Mouse (Mus musculus): Measurements from ENCODE around the gene Luc7l3. TPM values are rescaled to one million over a fixed set of nuclear protein-coding genes. Genes with fewer than 3 reads are reported as not detected.
A peak's percentile ranks its signal among the peaks of the same experiment; 100 is the strongest.

Luc7l3 gene
- polyA plus RNA-seq, 1 experiment from 2014 or later, result 167 TPM

DNA sequence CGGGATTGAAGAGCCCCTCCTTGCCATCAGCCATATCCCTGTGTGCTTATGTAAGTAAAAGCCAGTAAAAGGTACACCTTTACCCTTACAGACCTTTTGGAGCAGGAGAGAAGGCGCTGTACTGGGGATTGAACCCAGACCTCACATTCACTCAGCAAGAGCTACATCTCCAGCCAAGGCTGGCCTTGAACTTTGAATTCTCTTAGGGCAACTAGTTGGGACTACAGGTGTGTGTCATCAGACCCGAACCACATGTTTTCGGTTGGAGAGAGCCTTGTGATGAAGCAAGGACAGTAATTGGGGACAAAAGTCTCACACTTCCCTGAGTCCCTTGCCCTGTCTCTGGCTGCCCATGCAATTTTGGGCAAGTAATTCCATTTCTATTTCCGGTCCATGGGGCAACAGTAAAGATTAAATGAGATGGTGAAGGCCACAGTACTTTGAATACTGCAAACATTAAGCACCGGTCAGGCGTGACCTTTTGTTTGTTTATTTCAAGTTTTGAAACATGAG is 25.3 kb upstream of the Luc7l3 start:
- H3K27me3 ChIP-seq, result peaks cover 8% of the 10 kb centered on the region; the same call in 1 of the 2 replicates
- no peak overlapping the region for H3K27ac ChIP-seq
- no peaks in the 10 kb centered on the region for H3K9me3 ChIP-seq
- 89% methylated on average over 7 of the region's 7 CpGs for WGBS
- H3K36me3 ChIP-seq, result no peaks in the 10 kb centered on the region
- no peak overlapping the region for H3K9ac ChIP-seq
- H3K4me3 ChIP-seq, result no peak overlapping the region
- no peak for ATAC-seq (ENCODE audit: low FRiP score)
- peaks cover 29% of the 10 kb centered on the region for H3K4me1 ChIP-seq (replicated peaks)
- H3K4me2 ChIP-seq, result no peak overlapping the region

DNA sequence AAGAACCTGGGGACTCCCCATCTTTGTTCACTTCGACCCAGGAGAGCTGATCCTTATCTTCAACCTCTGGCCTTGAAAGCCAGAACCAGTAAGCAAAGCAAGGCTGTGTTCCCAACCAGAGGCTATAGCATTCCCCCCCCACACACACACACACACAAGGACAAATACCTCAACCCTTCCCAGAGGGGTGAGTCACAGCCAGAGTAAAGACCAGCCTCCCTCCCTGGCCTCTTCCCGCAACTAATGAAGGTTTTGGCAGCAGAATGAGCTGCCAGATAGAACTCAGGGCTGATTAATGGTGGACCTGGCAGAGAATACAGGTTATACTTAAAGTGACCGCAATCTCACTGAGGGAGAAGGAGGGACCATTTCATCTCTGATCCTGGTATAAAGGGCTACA is 24.8 kb upstream of the Luc7l3 start:
- no peak for ATAC-seq (ENCODE audit: low FRiP score)
- no peak overlapping the region for H3K9ac ChIP-seq
- WGBS, result 63% methylated on average over 3 of the region's 3 CpGs
- no peak overlapping the region for H3K4me2 ChIP-seq
- no peaks in the 10 kb centered on the region for H3K9me3 ChIP-seq
- no peak overlapping the region for H3K27ac ChIP-seq
- H3K4me3 ChIP-seq, result no peak overlapping the region
- H3K27me3 ChIP-seq, result peaks cover 8% of the 10 kb centered on the region; the same call in 1 of the 2 replicates
- H3K4me1 ChIP-seq (replicated peaks), result peaks cover 34% of the 10 kb centered on the region
- no peaks in the 10 kb centered on the region for H3K36me3 ChIP-seq

DNA sequence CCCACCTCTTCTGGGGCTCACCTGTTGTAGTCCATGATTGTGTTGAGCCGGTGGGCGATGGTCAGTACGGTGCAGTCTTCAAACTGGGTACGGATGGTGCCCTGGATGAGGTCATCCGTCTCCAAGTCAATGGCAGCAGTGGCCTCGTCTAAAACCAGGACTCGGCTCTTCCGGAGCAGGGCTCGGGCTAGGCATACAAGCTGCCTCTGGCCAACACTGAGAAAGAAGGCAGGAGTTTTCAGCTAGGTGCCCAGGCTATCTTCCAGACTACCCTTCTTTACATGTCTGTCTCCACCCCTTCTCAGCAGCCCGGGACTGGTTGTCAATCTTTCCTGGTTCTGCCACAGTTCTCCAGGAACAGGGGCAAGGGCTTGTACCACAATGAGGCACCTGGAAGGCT is 24.1 kb upstream of the Luc7l3 start:
- no peak for ATAC-seq (ENCODE audit: low FRiP score)
- Histone ChIP-seq H3K9me3 (no peaks in the 10 kb centered on the region), H3K36me3 (no peaks in the 10 kb centered on the region), H3K4me2 (no peak overlapping the region), H3K9ac (no peak overlapping the region), H3K4me3 (no peak overlapping the region), H3K27ac (no peak overlapping the region), H3K4me1 (replicated peaks) (peaks cover 40% of the 10 kb centered on the region), H3K27me3 (peaks cover 8% of the 10 kb centered on the region; the same call in 1 of the 2 replicates)
- 81% methylated on average over 10 of the region's 10 CpGs for WGBS

DNA sequence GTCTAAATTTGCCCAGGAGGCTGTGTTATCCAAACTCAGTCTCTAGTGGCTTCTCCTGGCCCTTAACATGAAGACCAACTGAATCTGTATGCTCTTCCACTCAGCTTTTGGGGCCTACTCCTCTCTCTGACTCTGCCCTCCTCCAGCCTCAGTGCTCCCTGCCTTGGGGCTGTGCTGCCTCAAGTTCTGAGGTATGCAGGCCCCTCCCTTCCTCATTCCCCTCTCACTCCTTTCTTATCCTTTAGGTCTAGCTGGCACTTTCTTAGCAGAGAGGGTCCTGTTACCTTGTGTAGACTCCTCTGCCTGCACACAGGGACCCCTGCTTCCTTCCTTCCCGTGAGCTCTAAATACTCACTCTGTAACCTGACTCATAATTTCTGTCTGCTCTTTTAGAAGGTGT is 22.7 kb upstream of the Luc7l3 start:
- no peak for ATAC-seq (ENCODE audit: low FRiP score)
- Histone ChIP-seq H3K4me3 (no peak overlapping the region), H3K36me3 (peaks cover 5% of the 10 kb centered on the region), H3K9ac (0 out of 2 replicates have a peak overlapping the region, but pooled peaks have one; percentile 35), H3K27ac (0 out of 2 replicates have a peak overlapping the region, but pooled peaks have one; percentile 69), H3K27me3 (peaks cover 8% of the 10 kb centered on the region; the same call in 1 of the 2 replicates), H3K9me3 (no peaks in the 10 kb centered on the region), H3K4me2 (no peak overlapping the region), H3K4me1 (replicated peaks) (peaks cover 45% of the 10 kb centered on the region)
- WGBS, result 79% methylated on average over 1 of the region's 1 CpGs

GRCm38 (mm10) chr11:94343955-94344358 is 22.2 kb upstream of the Luc7l3 start:
- 0 out of 2 replicates have a peak overlapping the region, but pooled peaks have one; percentile 35 for H3K9ac ChIP-seq

DNA sequence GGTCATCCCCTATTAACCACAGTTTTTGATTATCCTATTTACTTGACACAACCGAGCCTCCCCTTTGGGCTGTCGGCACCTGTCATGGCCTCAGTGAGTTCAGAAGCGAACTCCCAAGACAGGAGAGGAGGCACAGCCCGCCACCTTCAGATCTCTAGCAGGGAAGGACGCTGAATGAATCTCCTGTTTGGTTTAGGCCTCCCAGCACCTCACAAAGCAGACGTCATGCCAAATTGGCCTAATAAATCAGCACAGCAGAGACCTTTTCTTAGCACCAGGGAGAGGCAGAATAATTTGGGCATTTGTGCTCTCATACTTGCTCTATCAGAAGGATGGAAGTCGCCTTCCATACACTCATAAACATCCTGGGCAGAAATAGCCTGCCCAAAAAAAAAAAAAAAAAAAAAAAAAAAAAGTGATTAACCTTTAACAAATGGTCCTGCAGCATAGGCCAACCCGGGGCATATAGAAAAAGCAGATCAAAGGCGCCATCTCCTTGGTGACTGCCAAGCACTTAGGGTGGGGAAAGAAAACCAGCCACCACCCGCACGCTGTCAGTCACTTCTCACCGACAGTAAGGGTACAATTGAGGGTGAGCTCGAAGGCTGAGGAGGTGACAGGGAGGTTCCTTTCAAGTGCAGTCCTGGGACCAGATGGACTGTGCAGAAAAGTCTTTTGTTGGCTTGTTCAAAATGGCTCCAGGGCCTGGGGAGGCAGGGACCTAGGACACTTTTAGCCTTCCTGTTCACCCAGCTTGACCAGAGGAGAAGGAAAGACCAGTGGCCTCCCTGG is 20.5 kb upstream of the Luc7l3 start:
- peaks cover 23% of the 10 kb centered on the region for H3K36me3 ChIP-seq
- H3K4me1 ChIP-seq (replicated peaks), result peaks cover 45% of the 10 kb centered on the region
- H3K27ac ChIP-seq, result peak overlapping the region; percentile 52
- H3K27me3 ChIP-seq, result peaks cover 8% of the 10 kb centered on the region; the same call in 1 of the 2 replicates
- WGBS, result 16% methylated on average over 13 of the region's 13 CpGs
- ATAC-seq (ENCODE audit: low FRiP score), result no peak
- H3K4me2 ChIP-seq, result no peak overlapping the region
- H3K9me3 ChIP-seq, result no peaks in the 10 kb centered on the region
- H3K9ac ChIP-seq, result peak overlapping the region; percentile 29; the same call in 1 of the 2 replicates
- H3K4me3 ChIP-seq, result no peak overlapping the region

More at GRCm38 (mm10) chr11:94343955-94344358, 22.2 kb upstream of the Luc7l3 start:
- Histone ChIP-seq H3K4me3 (no peak overlapping the region), H3K4me1 (replicated peaks) (peaks cover 45% of the 10 kb centered on the region), H3K27ac (peak overlapping the region; percentile 69; the same call in 1 of the 2 replicates), H3K9me3 (no peaks in the 10 kb centered on the region), H3K27me3 (peaks cover 8% of the 10 kb centered on the region; the same call in 1 of the 2 replicates), H3K36me3 (peaks cover 10% of the 10 kb centered on the region), H3K4me2 (no peak overlapping the region)
- ATAC-seq (ENCODE audit: low FRiP score), result peak; percentile 47; the same call in 1 of the 2 replicates
- WGBS, result 20% methylated on average over 5 of the region's 5 CpGs

- Histone ChIP-seq H3K36me3 (peaks cover 27% of the 10 kb centered on the region), H3K9ac (peak overlapping the region; percentile 29; the same call in 1 of the 2 replicates), H3K4me3 (no peak overlapping the region), H3K9me3 (no peaks in the 10 kb centered on the region), H3K4me2 (no peak overlapping the region), H3K27ac (peak overlapping the region; percentile 18; the same call in 1 of the 2 replicates), H3K27me3 (peaks cover 8% of the 10 kb centered on the region; the same call in 1 of the 2 replicates), H3K4me1 (replicated peaks) (peaks cover 40% of the 10 kb centered on the region)
- 58% methylated on average over 10 of the region's 10 CpGs for WGBS
- no peak for ATAC-seq (ENCODE audit: low FRiP score)
These were observed 19.5 kb upstream of the Luc7l3 start for GRCm38 (mm10) chr11:94340948-94341933.

DNA sequence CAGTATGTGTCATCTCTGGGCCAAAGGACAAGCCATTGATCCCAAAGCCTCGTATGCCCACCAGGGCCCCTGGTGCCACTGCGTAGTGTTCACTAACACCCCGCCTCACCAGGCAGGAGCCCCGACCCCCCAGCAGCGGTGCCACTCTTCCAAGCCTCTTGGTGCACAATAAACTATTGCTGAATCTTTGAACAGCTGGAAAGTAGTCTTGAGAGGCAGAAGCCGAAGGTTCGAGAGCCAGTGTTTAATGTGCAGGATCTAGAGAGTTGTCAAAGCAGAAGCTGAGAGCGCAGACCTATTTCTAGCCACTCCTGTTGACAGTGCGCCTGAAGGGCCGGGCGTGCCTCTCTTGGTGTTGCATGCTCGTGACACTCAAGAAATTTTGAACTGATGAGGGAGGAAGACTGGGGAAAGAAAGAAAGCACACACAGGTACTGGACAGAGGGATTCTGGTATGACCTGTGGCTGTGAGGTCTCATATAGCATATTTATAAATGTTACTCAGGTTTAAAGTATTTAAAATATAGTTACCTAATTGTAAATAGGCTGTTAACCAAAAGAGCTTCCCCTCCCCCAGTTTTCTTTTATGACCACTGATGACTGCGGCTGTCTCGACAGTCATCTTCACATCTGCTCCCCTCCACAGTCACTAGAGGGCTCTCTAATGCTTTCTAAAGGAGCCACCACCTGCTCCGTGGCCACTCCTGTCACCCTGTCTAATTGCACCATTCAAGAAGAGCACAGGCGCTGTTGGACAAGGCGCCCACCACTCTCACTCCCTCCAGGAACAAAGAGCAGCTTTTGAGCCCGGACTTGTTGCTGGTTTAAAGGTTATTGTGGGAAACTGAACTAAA is 18.2 kb upstream of the Luc7l3 start:
- Histone ChIP-seq H3K9me3 (no peaks in the 10 kb centered on the region), H3K9ac (no peak overlapping the region), H3K4me3 (no peak overlapping the region), H3K27me3 (0 out of 2 replicates have a peak, but pooled peaks cover 2% of the 10 kb centered on the region), H3K27ac (no peak overlapping the region), H3K4me2 (no peak overlapping the region), H3K36me3 (peaks cover 39% of the 10 kb centered on the region), H3K4me1 (replicated peaks) (peaks cover 40% of the 10 kb centered on the region)
- peak; percentile 67; the same call in 1 of the 2 replicates for ATAC-seq (ENCODE audit: low FRiP score)
- 59% methylated on average over 18 of the region's 18 CpGs for WGBS

DNA sequence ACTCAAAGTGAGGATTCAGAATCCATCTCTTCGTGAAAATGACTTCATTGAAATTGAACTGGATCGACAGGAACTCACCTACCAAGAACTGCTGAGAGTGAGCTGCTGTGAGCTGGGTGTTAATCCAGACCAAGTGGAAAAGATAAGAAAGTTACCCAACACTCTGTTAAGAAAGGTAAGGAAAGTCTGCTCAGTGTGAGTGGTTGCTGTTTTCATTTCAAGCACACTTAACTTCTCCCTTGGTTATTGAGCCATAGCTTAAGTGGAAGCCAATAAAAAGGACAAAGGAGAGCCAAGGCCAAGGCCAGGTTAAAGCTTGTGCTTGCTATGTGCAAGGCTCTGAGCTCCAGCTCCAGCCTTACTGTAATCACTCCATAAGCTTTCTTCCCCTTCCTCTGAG is 16.6 kb upstream of the Luc7l3 start:
- no peak overlapping the region for H3K27ac ChIP-seq
- no peak for ATAC-seq (ENCODE audit: low FRiP score)
- H3K9ac ChIP-seq, result no peak overlapping the region
- no peak overlapping the region for H3K4me2 ChIP-seq
- H3K4me1 ChIP-seq (replicated peaks), result peaks cover 28% of the 10 kb centered on the region
- no peaks in the 10 kb centered on the region for H3K27me3 ChIP-seq
- H3K36me3 ChIP-seq, result peaks cover 46% of the 10 kb centered on the region
- WGBS, result 86% methylated on average over 2 of the region's 2 CpGs
- no peaks in the 10 kb centered on the region for H3K9me3 ChIP-seq
- no peak overlapping the region for H3K4me3 ChIP-seq

DNA sequence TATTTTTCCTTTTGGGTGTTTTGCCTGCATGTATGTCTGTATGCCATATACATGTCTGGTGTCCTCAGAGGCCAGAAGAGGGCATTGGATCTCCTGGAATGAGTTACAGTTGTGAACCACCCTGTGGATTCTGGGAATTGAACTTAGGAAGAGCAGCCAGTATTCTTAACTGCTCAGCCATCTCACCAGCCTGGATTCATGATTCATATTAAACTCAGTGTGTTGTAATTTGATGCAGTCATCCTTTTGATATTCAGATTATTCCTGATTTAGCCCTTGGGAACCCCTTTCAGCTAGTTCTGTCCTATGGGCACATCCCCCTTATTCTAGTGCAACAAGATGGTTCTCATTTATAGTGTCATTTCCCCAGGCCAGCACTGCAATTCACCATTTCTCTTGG is 14.8 kb upstream of the Luc7l3 start:
- no peaks in the 10 kb centered on the region for H3K9me3 ChIP-seq
- no peaks in the 10 kb centered on the region for H3K27me3 ChIP-seq
- H3K4me1 ChIP-seq (replicated peaks), result peaks cover 23% of the 10 kb centered on the region
- H3K9ac ChIP-seq, result no peak overlapping the region
- peaks cover 46% of the 10 kb centered on the region for H3K36me3 ChIP-seq
- no peak for ATAC-seq (ENCODE audit: low FRiP score)
- no peak overlapping the region for H3K27ac ChIP-seq
- no peak overlapping the region for H3K4me2 ChIP-seq
- no peak overlapping the region for H3K4me3 ChIP-seq

GRCm38 (mm10) chr11:94334386-94334968 is 12.7 kb upstream of the Luc7l3 start:
- Histone ChIP-seq H3K9me3 (no peaks in the 10 kb centered on the region), H3K4me3 (no peak overlapping the region), H3K36me3 (peaks cover 41% of the 10 kb centered on the region), H3K27ac (no peak overlapping the region), H3K9ac (no peak overlapping the region), H3K27me3 (no peaks in the 10 kb centered on the region), H3K4me2 (no peak overlapping the region), H3K4me1 (replicated peaks) (peaks cover 32% of the 10 kb centered on the region)
- 86% methylated on average over 8 of the region's 8 CpGs for WGBS
- ATAC-seq (ENCODE audit: low FRiP score), result no peak

Measured in hindbrain, embryonic 13.5 days (tissue).